Mouse (Mus musculus) Muller cell, postnatal 12 days (primary cell): ENCODE measurements around the gene Cpm.
A peak's percentile ranks its signal among the peaks of the same experiment; 100 is the strongest.

ENCODE experiments used
- DNase-seq: peaks from one replicate; pipeline ENCODE4 v3.0.0-alpha.2; 2015; ENCODE audit errors: inconsistent ontology term

Cpm gene

GRCm38 (mm10) chr10:117646482-117647157 lies 17.3 kb downstream of the Cpm start:
- DNase-seq: no peak

GRCm38 (mm10) chr10:117647158-117647505 lies 17.8 kb downstream of the Cpm start:
- DNase-seq: peak; percentile 55

DNA sequence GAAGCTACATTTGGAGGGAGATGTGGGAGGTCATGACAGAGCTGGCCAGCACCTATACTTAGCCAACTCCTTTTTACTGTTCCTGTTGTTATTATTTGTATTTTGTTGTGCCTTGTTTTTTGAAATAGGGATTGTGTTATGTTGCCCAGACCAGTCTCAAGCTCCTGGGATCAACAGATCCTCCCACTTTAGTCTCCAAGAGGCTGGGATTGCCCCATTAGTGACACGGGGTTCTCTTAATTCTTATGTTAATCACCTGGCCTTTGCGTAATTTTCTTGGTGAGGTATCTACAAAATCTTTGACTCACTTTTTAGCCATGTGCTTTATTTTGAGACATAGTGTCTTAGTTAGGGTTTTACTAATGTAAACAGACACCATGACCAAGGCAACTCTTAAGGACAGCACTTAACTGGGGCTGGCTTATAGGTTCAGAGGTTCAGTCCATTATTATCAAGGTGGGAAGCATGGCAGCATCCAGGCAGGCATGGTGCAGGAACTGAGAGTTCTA lies 18.7 kb downstream of the Cpm start:
- no peak for DNase-seq

- no peak for DNase-seq
Measured at GRCm38 (mm10) chr10:117648643-117649042, 19.3 kb downstream of the Cpm start.

DNA sequence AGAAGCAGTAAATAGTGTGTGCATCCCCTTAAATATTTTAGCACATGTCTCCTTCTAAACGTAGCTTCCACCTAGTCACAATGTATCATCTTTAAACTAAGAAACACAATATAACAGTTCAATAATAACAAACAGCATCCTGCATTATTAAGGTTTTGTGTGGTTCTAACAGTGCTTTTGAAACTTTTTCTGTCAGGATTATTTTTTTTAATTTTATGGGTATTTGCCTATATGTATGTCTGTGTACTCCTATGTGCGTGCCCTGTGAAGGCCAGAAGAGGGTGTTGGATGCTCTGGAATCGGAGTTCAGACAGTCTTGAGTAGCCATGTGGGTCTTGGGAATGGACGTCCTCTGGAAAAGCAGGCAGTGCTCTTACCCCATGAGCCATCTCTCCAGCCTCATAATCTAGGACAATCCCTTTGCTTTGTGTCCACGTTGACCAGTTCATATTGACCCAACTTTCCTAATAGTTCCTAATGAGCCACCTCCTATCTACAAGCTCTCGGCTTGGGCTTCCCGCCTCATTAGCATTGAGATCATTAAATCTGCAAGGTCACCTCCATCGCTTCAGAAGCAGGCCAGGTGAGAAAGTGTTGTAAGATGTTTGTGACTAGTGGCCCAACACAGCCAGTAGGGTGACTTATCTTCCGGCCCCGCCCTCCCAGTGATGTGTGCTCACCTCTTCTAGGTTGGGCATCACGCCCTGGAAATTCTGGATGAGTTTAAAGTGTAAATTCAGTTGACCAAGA lies 20.2 kb downstream of the Cpm start:
- DNase-seq: no peak

- no peak for DNase-seq
Measured at GRCm38 (mm10) chr10:117650042-117650655, 20.8 kb downstream of the Cpm start.

DNA sequence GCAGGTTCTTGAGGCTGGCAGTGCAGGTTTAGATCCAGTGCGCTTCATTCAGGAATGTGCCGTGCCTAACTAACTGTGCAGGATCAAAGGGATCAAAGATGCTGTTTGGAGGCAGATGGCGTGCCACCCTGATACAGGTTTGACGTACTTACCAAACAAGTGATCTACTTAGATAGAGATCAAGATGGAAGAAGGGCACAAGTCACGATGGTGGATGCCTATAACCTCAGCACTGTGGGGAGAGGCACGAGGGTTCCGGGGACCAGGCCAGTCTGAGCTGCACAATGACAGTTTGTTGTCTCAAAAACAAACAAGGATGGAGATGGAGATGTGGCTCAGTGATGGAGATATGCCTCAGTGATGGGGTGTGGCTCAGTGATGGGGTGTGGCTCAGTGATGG lies 21.4 kb downstream of the Cpm start:
- no peak for DNase-seq

- peak; percentile 69 for DNase-seq
Measured at GRCm38 (mm10) chr10:117651587-117652377, 22.5 kb downstream of the Cpm start.

GRCm38 (mm10) chr10:117652378-117652774 lies 23.1 kb downstream of the Cpm start:
- DNase-seq: no peak

- no peak for DNase-seq
Measured at GRCm38 (mm10) chr10:117652930-117653778, 23.9 kb downstream of the Cpm start.

GRCm38 (mm10) chr10:117653779-117654173 lies 24.5 kb downstream of the Cpm start:
- DNase-seq: no peak

DNA sequence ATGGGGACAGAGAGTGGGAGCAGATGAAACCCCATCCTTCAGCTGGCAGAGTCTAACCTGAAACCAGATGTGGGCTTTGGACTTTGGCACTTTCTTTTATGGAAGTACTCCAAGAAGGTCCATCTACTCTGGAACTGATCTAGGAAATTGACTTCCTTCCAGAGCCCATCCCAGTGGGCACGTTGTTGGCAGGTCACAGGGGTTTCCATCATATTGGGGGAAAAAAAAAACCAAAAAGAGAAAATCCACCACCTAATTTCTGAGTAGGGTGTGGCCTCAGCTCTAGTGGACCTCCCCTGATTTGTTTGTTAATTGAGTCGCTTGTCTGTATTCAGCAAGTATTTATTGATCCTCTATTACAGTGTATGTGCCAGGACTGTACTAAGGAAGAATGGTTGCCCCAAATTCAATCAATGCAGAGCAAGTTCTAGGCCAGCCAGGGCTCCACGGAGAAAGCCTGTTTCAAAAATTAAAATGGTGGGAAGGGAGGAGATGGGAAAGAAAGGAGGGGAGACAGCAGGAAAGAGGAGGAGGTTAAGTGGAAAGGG lies 25.4 kb downstream of the Cpm start:
- no peak for DNase-seq

- DNase-seq: no peak
Measured at GRCm38 (mm10) chr10:117655460-117655859, 26.2 kb downstream of the Cpm start.

DNA sequence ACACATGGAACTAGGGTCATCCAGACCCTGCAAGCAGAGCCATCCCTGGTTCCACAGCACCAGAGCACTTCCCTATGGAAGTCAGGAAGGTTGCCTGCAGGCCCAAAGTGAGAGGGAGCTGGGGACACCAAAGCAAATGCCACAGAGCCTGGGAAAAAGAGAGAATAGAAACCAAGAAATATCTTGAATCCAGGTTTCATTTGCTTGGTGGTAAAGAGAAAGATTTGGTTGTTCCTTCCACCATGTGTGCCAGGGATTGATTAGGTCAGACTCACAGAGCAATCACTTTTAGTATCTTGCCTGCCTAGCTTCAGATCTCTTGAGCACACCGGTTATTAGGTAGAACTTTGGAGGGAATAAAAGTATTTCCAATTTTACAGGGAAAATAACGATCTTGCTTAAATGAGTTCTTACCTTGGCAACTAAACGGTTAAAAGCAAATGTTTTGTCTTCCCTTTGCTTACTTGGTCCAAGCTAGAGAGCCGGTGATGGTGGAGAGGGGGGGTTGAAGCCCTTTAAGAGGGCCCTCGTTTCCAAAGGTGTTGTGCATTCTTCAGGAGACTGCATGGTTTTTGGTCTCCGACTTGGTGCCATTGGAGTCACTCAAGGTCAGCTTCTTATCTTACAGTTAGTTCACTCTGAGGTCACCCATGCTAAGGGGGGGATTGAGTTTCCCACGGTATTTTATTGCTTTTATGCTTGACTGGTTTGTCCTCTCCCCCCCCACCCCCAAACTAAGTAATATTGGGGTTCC lies 26.8 kb downstream of the Cpm start:
- DNase-seq: no peak

GRCm38 (mm10) chr10:117656662-117656962 lies 27.3 kb downstream of the Cpm start:
- DNase-seq: no peak

- no peak for DNase-seq
Measured at GRCm38 (mm10) chr10:117656985-117657658, 27.8 kb downstream of the Cpm start.

- DNase-seq: no peak
Measured at GRCm38 (mm10) chr10:117657659-117658306, 28.5 kb downstream of the Cpm start.

DNA sequence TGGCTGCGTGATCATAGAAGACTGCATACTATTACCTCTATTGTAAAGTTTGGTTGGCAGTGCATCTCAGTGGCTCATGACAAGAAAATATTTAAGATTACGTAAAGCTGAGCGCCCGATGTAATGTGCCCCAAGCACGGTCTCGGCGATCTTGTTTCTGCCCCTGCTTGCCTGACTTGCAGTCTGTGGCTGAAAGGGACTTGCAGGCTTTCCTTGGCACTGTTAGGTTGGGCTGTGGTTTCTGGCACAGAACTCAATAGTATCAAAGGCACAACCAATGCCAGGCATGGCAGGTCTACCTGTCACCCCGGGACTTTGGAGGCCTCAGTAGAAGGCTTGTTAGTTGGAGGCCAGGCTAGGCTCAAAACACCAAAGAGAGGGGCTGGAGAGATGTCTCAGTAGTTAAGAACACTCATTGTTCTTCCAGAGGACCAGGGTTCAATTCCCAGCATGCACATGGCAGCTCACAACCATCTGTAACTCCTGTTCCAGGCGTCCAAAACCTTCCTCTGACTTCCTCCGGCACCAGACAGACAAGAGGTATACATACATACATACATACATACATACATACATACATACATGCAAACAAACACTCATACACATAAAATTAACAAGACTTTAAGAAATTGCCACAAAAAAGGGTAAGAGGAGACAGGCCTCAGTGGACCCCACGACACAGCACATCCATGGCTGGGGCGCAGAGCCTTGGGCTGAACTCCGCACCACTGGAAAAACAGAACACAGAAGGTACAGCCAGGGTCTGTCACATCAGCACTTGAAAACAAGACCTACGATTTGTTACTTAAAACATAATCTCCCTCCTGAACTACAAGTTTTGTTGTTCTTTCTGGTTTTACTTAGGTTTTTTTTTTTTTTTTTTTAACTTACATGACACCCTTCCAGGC lies 29.5 kb downstream of the Cpm start:
- DNase-seq: no peak
